Mouse (Mus musculus) heart, postnatal 0 days (tissue): ENCODE measurements around the gene Ptprn2. TPM values are rescaled to one million over a fixed set of nuclear protein-coding genes. Genes with fewer than 3 reads are reported as not detected.

Source experiments
- ATAC-seq: fragments of 200-750 bp; cut with Nextera tagmentation; 2 replicates; pipeline ENCODE4 v1.8.0; 2017; ENCODE audit warnings: low read depth, moderate number of reproducible peaks, moderate library complexity; ENCODE audit not compliant: insufficient read depth
- DNase-seq: peaks from one replicate; pipeline ENCODE4 v3.0.0-alpha.2; 2016; ENCODE audit warnings: low spot score
- H3K27ac ChIP-seq: fragments of 300-500 bp; sonication (generic); 2 replicates; pipeline ENCODE4 v1.5.1; 2014; ENCODE audit warnings: low read depth, mild to moderate bottlenecking
- H3K27me3 ChIP-seq: fragments of 300-500 bp; sonication (generic); 2 replicates; pipeline ENCODE4 v1.6.1; 2014; ENCODE audit warnings: low read length, mixed read lengths; ENCODE audit not compliant: control insufficient read depth, insufficient read depth
- H3K36me3 ChIP-seq: fragments of 300-500 bp; sonication (generic); replicated peaks from 2 replicates; pipeline ENCODE4 v1.6.1; 2014; ENCODE audit warnings: low read length, mixed read lengths; ENCODE audit not compliant: control insufficient read depth, insufficient read depth
- H3K4me1 ChIP-seq: fragments of 300-500 bp; sonication (generic); 2 replicates; pipeline ENCODE4 v1.6.1; 2014; ENCODE audit warnings: antibody characterized with exemption; ENCODE audit not compliant: control insufficient read depth, insufficient read depth
- H3K4me2 ChIP-seq: fragments of 300-500 bp; sonication (generic); 2 replicates; pipeline ENCODE4 v1.6.1; 2014; ENCODE audit warnings: low read depth, mild to moderate bottlenecking, low read length, moderate library complexity
- H3K4me3 ChIP-seq: fragments of 300-500 bp; sonication (generic); 2 replicates; pipeline ENCODE4 v1.5.1; 2014; ENCODE audit warnings: low read depth, low read length
- H3K9ac ChIP-seq: fragments of 300-500 bp; sonication (generic); replicated peaks from 2 replicates; pipeline ENCODE4 v1.6.1; 2014; ENCODE audit warnings: low read depth, low read length, mixed read lengths
- H3K9me3 ChIP-seq: fragments of 300-500 bp; sonication (generic); replicated peaks from 2 replicates; pipeline ENCODE4 v1.6.1; 2016; ENCODE audit warnings: low read length; ENCODE audit not compliant: control insufficient read depth
- CTCF ChIP-seq: IDR thresholded peaks from 2 replicates; pipeline ENCODE4 v1.5.1; 2016; ENCODE audit warnings: antibody characterized with exemption, control low read depth, low read depth
- EP300 ChIP-seq: IDR thresholded peaks from 2 replicates; pipeline ENCODE4 v1.6.1; 2016; ENCODE audit warnings: antibody characterized with exemption, low read depth
- WGBS: fragments of 180-500 bp; shearing (Covaris S2); extraction: QIAGEN DNeasy Blood & Tissue Kit; methylation state at CpG from one replicate; pipeline ENCODE4 v1.1.7; 2014; 5-methylcytosine and 5-hydroxymethylcytosine counted together
- polyA plus RNA-seq: library from polyadenylated mRNA; unstranded; fragments of >200 nt; fragmentation: Nextera tagmentation; extraction: Ambion mirVana; gene quantifications from 2 replicates; pipeline ENCODE4 v1.2.1, GENCODE M21; 2015
- total RNA-seq: library from RNA; depleted of rRNA; stranded (reverse); fragments of >200 nt; gene quantifications from 2 replicates; pipeline ENCODE4 v1.2.3, GENCODE M21; 2014; ENCODE audit warnings: low replicate concordance

The Ptprn2 gene
- total and polyA plus RNA-seq, 2 experiments from 2014 or later = not detected

- WGBS = 65% methylated on average over 2 of the region's 2 CpGs
- Histone ChIP-seq H3K4me3 (no peak overlapping the region), H3K4me2 (no peak overlapping the region), H3K36me3 (no peaks in the 10 kb centered on the region), H3K27me3 (no peaks in the 10 kb centered on the region), H3K9ac (no peak overlapping the region), H3K9me3 (no peaks in the 10 kb centered on the region), H3K4me1 (no peaks in the 10 kb centered on the region), H3K27ac (no peak overlapping the region)
- TF ChIP-seq CTCF (no peak), EP300 (no peak)
- DNase-seq (no peak), ATAC-seq (no peak)
These were observed 811.3 kb downstream of the Ptprn2 start for GRCm38 (mm10) chr12:117296792-117297191.

- no peak overlapping the region for H3K4me3 ChIP-seq
- H3K4me1 ChIP-seq = no peaks in the 10 kb centered on the region
- H3K36me3 ChIP-seq = no peaks in the 10 kb centered on the region
- ATAC-seq = no peak
- H3K9ac ChIP-seq = no peak overlapping the region
- H3K4me2 ChIP-seq = no peak overlapping the region
- H3K9me3 ChIP-seq = no peaks in the 10 kb centered on the region
- no peaks in the 10 kb centered on the region for H3K27me3 ChIP-seq
- H3K27ac ChIP-seq = no peak overlapping the region
- TF ChIP-seq EP300 = no peak
- TF ChIP-seq CTCF = no peak
- WGBS = 84% methylated on average over 3 of the region's 3 CpGs
- DNase-seq = no peak
These were observed 813.6 kb downstream of the Ptprn2 start for GRCm38 (mm10) chr12:117299084-117299483.

GRCm38 (mm10) chr12:117304751-117305624 is 819.5 kb downstream of the Ptprn2 start:
- 63% methylated on average over 17 of the region's 17 CpGs for WGBS
- H3K27me3 ChIP-seq = no peaks in the 10 kb centered on the region
- TF ChIP-seq EP300 (no peak), CTCF (no peak)
- H3K27ac ChIP-seq = no peak overlapping the region
- no peak overlapping the region for H3K4me3 ChIP-seq
- H3K9me3 ChIP-seq = no peaks in the 10 kb centered on the region
- H3K9ac ChIP-seq = no peak overlapping the region
- no peaks in the 10 kb centered on the region for H3K4me1 ChIP-seq
- DNase-seq = no peak
- no peak overlapping the region for H3K4me2 ChIP-seq
- no peaks in the 10 kb centered on the region for H3K36me3 ChIP-seq
- ATAC-seq = no peak

- H3K27ac ChIP-seq = no peak overlapping the region
- 80% methylated on average over 5 of the region's 5 CpGs for WGBS
- no peak overlapping the region for H3K4me3 ChIP-seq
These were observed 820.1 kb downstream of the Ptprn2 start for GRCm38 (mm10) chr12:117305625-117306105.

GRCm38 (mm10) chr12:117312079-117312478 is 826.6 kb downstream of the Ptprn2 start:
- 71% methylated on average over 6 of the region's 6 CpGs for WGBS

More at GRCm38 (mm10) chr12:117305625-117306105, 820.1 kb downstream of the Ptprn2 start:
- Histone ChIP-seq H3K4me1 (no peaks in the 10 kb centered on the region), H3K36me3 (no peaks in the 10 kb centered on the region), H3K9ac (no peak overlapping the region), H3K27me3 (no peaks in the 10 kb centered on the region), H3K9me3 (no peaks in the 10 kb centered on the region), H3K4me2 (no peak overlapping the region)
- DNase-seq (no peak), ATAC-seq (no peak)
- no peak for TF ChIP-seq EP300
- TF ChIP-seq CTCF = no peak

More at GRCm38 (mm10) chr12:117312079-117312478, 826.6 kb downstream of the Ptprn2 start:
- Histone ChIP-seq H3K27ac (no peak overlapping the region), H3K9me3 (peaks cover 2% of the 10 kb centered on the region; the same call in 1 of the 2 replicates), H3K4me3 (no peak overlapping the region), H3K27me3 (no peaks in the 10 kb centered on the region), H3K4me2 (no peak overlapping the region), H3K4me1 (no peaks in the 10 kb centered on the region), H3K9ac (no peak overlapping the region), H3K36me3 (no peaks in the 10 kb centered on the region)
- DNase-seq = no peak
- ATAC-seq = no peak
- TF ChIP-seq EP300 (no peak), CTCF (no peak)
